Mouse (Mus musculus): ENCODE data around the gene 9630041A04Rik. TPM values are rescaled to one million over a fixed set of nuclear protein-coding genes. Genes with fewer than 3 reads are reported as not detected.

9630041A04Rik gene
- total RNA-seq (2014; rRNA removed), result not detected in 2 replicates
- 0.24 and 0.52 TPM in 2 replicates for polyA plus RNA-seq (2015; fragmentation: Nextera tagmentation; extraction: Ambion mirVana)

DNA sequence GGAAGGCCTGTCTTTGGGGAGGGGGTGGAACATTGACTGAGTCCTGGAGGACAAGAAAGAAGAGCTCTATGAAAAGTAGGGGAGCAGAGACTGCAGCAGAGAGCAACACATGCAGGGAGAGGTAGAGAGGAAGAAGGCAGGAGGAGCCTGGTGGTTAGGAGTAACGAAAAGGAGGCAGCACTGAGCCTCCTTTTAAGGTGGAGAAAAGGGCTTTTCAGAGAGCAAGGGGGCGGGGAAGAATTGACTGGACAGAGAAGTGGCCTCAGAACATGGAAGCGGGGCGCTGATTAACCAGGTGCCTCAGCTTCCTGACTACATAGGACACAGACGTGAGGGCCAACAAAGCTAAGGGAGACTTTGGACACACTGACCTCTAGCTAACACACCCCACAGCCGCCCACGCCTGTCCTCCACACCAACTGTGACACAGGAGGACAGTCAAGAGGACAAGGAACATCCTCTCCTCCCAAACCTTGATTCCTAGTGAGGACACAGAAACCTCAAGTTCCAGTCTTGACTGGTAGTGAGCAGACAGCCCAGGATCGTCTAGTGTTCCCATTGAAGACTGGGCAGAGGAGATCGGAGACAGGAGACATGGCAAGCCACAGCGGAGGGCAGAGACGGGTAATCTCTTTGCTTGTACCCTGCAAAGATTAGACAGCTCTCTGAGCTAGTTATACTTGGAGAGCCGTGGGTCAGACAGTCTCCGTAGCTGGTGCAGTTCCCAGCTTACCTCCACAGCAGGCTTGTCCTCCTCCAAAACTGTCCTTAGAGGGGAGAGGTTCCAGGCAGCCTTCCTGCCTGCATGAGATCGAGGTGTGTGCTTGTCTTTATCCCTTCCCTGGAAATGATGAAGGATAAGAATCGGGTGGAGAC, at the start of gene 9630041A04Rik:
TSS of gene 9630041A04Rik (plus strand) at position 246 of the 876 bp plus-strand sequence.
- Histone ChIP-seq H3K27me3 (ENCODE audit: insufficient read depth, low read length) (no peaks in the 10 kb centered on the region), H3K27ac (peak within 1 kb of the TSS; percentile 81), H3K4me1 (ENCODE audit: insufficient read depth, low read length) (peaks cover 11% of the 10 kb centered on the region; the same call in 1 of the 2 replicates), H3K9ac (replicated peaks; ENCODE audit: low read length) (peak within 1 kb of the TSS; percentile 28), H3K9me3 (ENCODE audit: low read length) (no peaks in the 10 kb centered on the region), H3K36me3 (ENCODE audit: insufficient read depth, low read length) (no peaks in the 10 kb centered on the region), H3K4me2 (ENCODE audit: low read depth, low read length) (peak within 1 kb of the TSS; percentile 42), H3K4me3 (ENCODE audit: low read length) (peak within 1 kb of the TSS; percentile 1; the same call in 1 of the 2 replicates)
- WGBS, result 60% methylated on average over 15 of the region's 15 CpGs
- DNase-seq (ENCODE audit: low spot score) (no peak), ATAC-seq (peak; percentile 25; the same call in 1 of the 2 replicates)
- no peak for TF ChIP-seq CTCF (IDR thresholded peaks at IDR 0.05; ENCODE audit: low read depth)

DNA sequence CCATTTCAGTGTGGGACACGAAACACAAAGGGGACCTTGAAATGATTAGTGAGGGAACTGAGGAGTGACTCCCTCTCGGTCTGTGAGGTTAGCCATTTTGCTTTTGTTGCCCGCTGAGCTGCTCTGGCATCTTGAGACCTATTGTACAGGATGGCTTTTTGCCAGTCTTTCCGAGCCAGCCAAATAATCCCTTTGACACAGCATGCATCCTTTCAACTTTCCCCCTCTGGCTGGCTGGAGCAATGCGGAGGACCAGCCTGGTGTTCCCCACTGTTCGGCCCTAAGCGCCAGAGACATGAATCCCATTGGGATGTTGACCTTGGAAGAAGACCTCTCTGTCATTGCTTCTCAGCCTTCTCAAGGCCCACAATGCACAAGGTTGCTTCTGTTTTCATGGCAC, 37.7 kb upstream of the 9630041A04Rik start:
- Histone ChIP-seq H3K4me3 (ENCODE audit: low read length) (no peak overlapping the region), H3K9ac (replicated peaks; ENCODE audit: low read length) (no peak overlapping the region), H3K27me3 (ENCODE audit: insufficient read depth, low read length) (no peaks in the 10 kb centered on the region), H3K36me3 (ENCODE audit: insufficient read depth, low read length) (no peaks in the 10 kb centered on the region), H3K9me3 (ENCODE audit: low read length) (no peaks in the 10 kb centered on the region), H3K4me2 (ENCODE audit: low read depth, low read length) (no peak overlapping the region), H3K4me1 (ENCODE audit: insufficient read depth, low read length) (peaks cover 9% of the 10 kb centered on the region), H3K27ac (no peak overlapping the region)
- ATAC-seq, result no peak
- no peak for TF ChIP-seq CTCF (IDR thresholded peaks at IDR 0.05; ENCODE audit: low read depth)
- 29% methylated on average over 7 of the region's 7 CpGs for WGBS
- peak; percentile 49 for DNase-seq (ENCODE audit: low spot score)

GRCm38 (mm10) chr9:101825626-101826025, 36.0 kb upstream of the 9630041A04Rik start:
- Histone ChIP-seq H3K27me3 (ENCODE audit: insufficient read depth, low read length) (no peaks in the 10 kb centered on the region), H3K27ac (no peak overlapping the region), H3K4me2 (ENCODE audit: low read depth, low read length) (no peak overlapping the region), H3K4me1 (ENCODE audit: insufficient read depth, low read length) (peaks cover 9% of the 10 kb centered on the region), H3K9me3 (ENCODE audit: low read length) (no peaks in the 10 kb centered on the region), H3K9ac (replicated peaks; ENCODE audit: low read length) (no peak overlapping the region), H3K36me3 (ENCODE audit: insufficient read depth, low read length) (no peaks in the 10 kb centered on the region), H3K4me3 (ENCODE audit: low read length) (no peak overlapping the region)
- ATAC-seq (no peak), DNase-seq (ENCODE audit: low spot score) (no peak)
- no peak for TF ChIP-seq CTCF (IDR thresholded peaks at IDR 0.05; ENCODE audit: low read depth)
- WGBS, result 89% methylated on average over 8 of the region's 8 CpGs

- no peak for TF ChIP-seq CTCF (IDR thresholded peaks at IDR 0.05; ENCODE audit: low read depth)
- ATAC-seq, result no peak
- WGBS, result 90% methylated on average over 2 of the region's 2 CpGs
These were observed 28.0 kb upstream of the 9630041A04Rik start for GRCm38 (mm10) chr9:101833619-101834018.

DNA sequence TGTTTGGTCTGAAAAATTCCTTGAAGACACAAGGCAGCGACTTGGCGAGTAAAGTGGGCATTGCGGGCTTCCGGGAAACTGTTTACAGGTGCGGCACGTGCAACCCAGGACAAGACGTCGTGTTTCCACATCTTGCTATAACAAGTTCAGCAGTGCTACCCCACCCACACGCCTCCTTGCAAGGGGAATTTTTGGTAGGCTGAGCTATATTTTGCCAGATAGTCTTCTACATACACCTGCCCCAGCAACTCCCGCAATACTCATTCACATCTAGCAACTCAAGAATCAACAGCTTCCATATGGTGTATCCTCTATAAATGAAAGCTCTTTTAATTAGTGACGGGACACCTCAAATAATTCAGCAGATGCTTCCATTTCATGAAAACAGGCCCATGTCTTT, 20.5 kb upstream of the 9630041A04Rik start:
- TF ChIP-seq CTCF (IDR thresholded peaks at IDR 0.05; ENCODE audit: low read depth), result no peak
- Histone ChIP-seq H3K27ac (no peak overlapping the region), H3K9me3 (ENCODE audit: low read length) (no peaks in the 10 kb centered on the region), H3K27me3 (ENCODE audit: insufficient read depth, low read length) (no peaks in the 10 kb centered on the region), H3K9ac (replicated peaks; ENCODE audit: low read length) (no peak overlapping the region), H3K4me2 (ENCODE audit: low read depth, low read length) (no peak overlapping the region), H3K4me1 (ENCODE audit: insufficient read depth, low read length) (no peaks in the 10 kb centered on the region), H3K4me3 (ENCODE audit: low read length) (no peak overlapping the region), H3K36me3 (ENCODE audit: insufficient read depth, low read length) (no peaks in the 10 kb centered on the region)
- ATAC-seq (no peak), DNase-seq (ENCODE audit: low spot score) (no peak)
- WGBS, result 91% methylated on average over 11 of the region's 11 CpGs

More at GRCm38 (mm10) chr9:101833619-101834018, 28.0 kb upstream of the 9630041A04Rik start:
- Histone ChIP-seq H3K9ac (replicated peaks; ENCODE audit: low read length) (no peak overlapping the region), H3K27me3 (ENCODE audit: insufficient read depth, low read length) (no peaks in the 10 kb centered on the region), H3K9me3 (ENCODE audit: low read length) (no peaks in the 10 kb centered on the region), H3K4me3 (ENCODE audit: low read length) (no peak overlapping the region), H3K36me3 (ENCODE audit: insufficient read depth, low read length) (no peaks in the 10 kb centered on the region), H3K4me1 (ENCODE audit: insufficient read depth, low read length) (no peaks in the 10 kb centered on the region), H3K4me2 (ENCODE audit: low read depth, low read length) (no peak overlapping the region), H3K27ac (no peak overlapping the region)
- no peak for DNase-seq (ENCODE audit: low spot score)

DNA sequence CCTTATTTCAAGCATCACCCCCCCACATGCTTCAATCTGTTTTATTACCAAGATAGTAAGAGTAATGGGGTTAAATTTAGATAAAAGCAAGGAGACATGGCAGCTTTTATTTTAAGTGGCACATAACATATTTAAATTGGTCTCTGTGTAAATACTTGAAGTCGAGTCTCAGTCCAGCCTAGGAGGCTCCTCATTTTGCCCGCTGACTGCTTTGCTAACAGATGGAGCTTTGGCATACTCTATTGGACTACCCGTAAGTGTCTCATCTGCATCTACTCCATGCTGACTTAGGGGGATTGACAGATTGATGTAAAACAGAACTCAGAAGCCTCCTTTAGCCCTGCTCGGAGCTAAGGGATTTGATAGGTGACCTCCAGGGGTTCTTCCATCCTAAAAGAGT, 17.7 kb upstream of the 9630041A04Rik start:
- no peaks in the 10 kb centered on the region for H3K4me1 ChIP-seq (ENCODE audit: insufficient read depth, low read length)
- no peak overlapping the region for H3K4me3 ChIP-seq (ENCODE audit: low read length)
- TF ChIP-seq CTCF (IDR thresholded peaks at IDR 0.05; ENCODE audit: low read depth), result no peak
- DNase-seq (ENCODE audit: low spot score), result no peak
- no peak for ATAC-seq
- no peaks in the 10 kb centered on the region for H3K9me3 ChIP-seq (ENCODE audit: low read length)
- H3K4me2 ChIP-seq (ENCODE audit: low read depth, low read length), result no peak overlapping the region
- no peak overlapping the region for H3K27ac ChIP-seq
- H3K36me3 ChIP-seq (ENCODE audit: insufficient read depth, low read length), result no peaks in the 10 kb centered on the region
- H3K9ac ChIP-seq (replicated peaks; ENCODE audit: low read length), result no peak overlapping the region
- WGBS, result 64% methylated on average over 4 of the region's 4 CpGs
- no peaks in the 10 kb centered on the region for H3K27me3 ChIP-seq (ENCODE audit: insufficient read depth, low read length)

GRCm38 (mm10) chr9:101845691-101846090, 15.9 kb upstream of the 9630041A04Rik start:
- Histone ChIP-seq H3K9ac (replicated peaks; ENCODE audit: low read length) (no peak overlapping the region), H3K4me1 (ENCODE audit: insufficient read depth, low read length) (no peaks in the 10 kb centered on the region), H3K36me3 (ENCODE audit: insufficient read depth, low read length) (no peaks in the 10 kb centered on the region), H3K4me3 (ENCODE audit: low read length) (no peak overlapping the region), H3K27ac (no peak overlapping the region), H3K4me2 (ENCODE audit: low read depth, low read length) (no peak overlapping the region), H3K27me3 (ENCODE audit: insufficient read depth, low read length) (no peaks in the 10 kb centered on the region), H3K9me3 (ENCODE audit: low read length) (no peaks in the 10 kb centered on the region)
- no peak for TF ChIP-seq CTCF (IDR thresholded peaks at IDR 0.05; ENCODE audit: low read depth)
- DNase-seq (ENCODE audit: low spot score) (no peak), ATAC-seq (no peak)
- 77% methylated on average over 6 of the region's 6 CpGs for WGBS

Data from hindbrain, postnatal 0 days (tissue).